Mouse (Mus musculus) brain, embryonic 14.5 days (tissue): ENCODE data around the gene Lpp.

Experiments
- CTCF ChIP-seq: fragments of 200-500 bp; IDR thresholded peaks from 2 replicates; pipeline ENCODE4 v1.5.1; 2012; ENCODE audit warnings: inconsistent platforms, mild to moderate bottlenecking, moderate library complexity, borderline replicate concordance; ENCODE audit not compliant: insufficient read depth, insufficient read length; ENCODE audit errors: extremely low read depth
- POLR2A ChIP-seq: fragments of 200-500 bp; IDR thresholded peaks from 2 replicates; pipeline ENCODE4 v1.6.1; 2012; ENCODE audit warnings: mild to moderate bottlenecking, inconsistent platforms, borderline replicate concordance; ENCODE audit not compliant: poor library complexity, insufficient read depth, insufficient read length, severe bottlenecking; ENCODE audit errors: extremely low read depth

- TF ChIP-seq POLR2A = no peak
- no peak for TF ChIP-seq CTCF
These were observed 416.5 kb downstream of the Lpp start for GRCm38 (mm10) chr16:24809811-24810210.
